Mouse (Mus musculus): ENCODE data around the gene Dnttip1. TPM values are rescaled to one million over a fixed set of nuclear protein-coding genes. Genes with fewer than 3 reads are reported as not detected.

Gene Dnttip1
- polyA plus RNA-seq, 1 experiment: 28.7 TPM

GRCm38 (mm10) chr2:164748991-164749390, 3.2 kb downstream of the Dnttip1 start:
- Histone ChIP-seq H3K4me1 (ENCODE audit: control insufficient read depth, insufficient read depth, low read length) (peaks cover 7% of the 10 kb centered on the region), H3K4me3 (ENCODE audit: insufficient read depth, low read length) (no peak overlapping the region), H3K27ac (ENCODE audit: insufficient read depth, low read length) (peak overlapping the region; percentile 54; the same call in 1 of the 2 replicates)
- TF ChIP-seq CTCF (IDR thresholded peaks at IDR 0.05; ENCODE audit: borderline replicate concordance, insufficient read depth, low read length) (no peak), POLR2A (IDR thresholded peaks at IDR 0.05; ENCODE audit: low read depth, low read length) (no peak)

GRCm38 (mm10) chr2:164752454-164752853, 6.7 kb downstream of the Dnttip1 start:
- H3K27ac ChIP-seq (ENCODE audit: insufficient read depth, low read length): no peak overlapping the region

DNA sequence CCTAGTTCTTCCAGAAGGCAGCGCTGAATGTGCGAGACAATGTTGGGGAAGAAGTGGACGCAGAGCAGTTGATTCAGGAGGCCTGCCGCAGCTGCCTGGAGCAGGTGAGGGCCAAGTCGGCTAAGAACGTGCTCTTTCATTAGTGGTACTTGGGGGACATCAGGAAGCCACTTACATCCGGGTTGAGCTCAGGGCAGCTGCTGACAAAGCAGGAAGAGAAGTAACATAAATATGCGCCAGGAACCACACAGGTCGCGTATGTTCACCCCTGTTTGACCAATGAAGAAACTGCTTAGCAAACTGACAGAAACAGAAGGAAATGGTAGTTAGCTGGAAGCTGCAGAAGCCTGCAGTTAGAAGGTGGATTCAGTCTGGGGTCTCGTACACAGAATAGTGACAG, 8.3 kb downstream of the Dnttip1 start:
- no peaks in the 10 kb centered on the region; the same call in 1 of the 2 replicates for H3K4me1 ChIP-seq (ENCODE audit: control insufficient read depth, insufficient read depth, low read length)
- no peak for TF ChIP-seq CTCF (IDR thresholded peaks at IDR 0.05; ENCODE audit: borderline replicate concordance, insufficient read depth, low read length)
- no peak for TF ChIP-seq POLR2A (IDR thresholded peaks at IDR 0.05; ENCODE audit: low read depth, low read length)
- H3K27ac ChIP-seq (ENCODE audit: insufficient read depth, low read length): no peak overlapping the region
- no peak overlapping the region for H3K4me3 ChIP-seq (ENCODE audit: insufficient read depth, low read length)

More at GRCm38 (mm10) chr2:164752454-164752853, 6.7 kb downstream of the Dnttip1 start:
- H3K4me1 ChIP-seq (ENCODE audit: control insufficient read depth, insufficient read depth, low read length): peaks cover 5% of the 10 kb centered on the region
- H3K4me3 ChIP-seq (ENCODE audit: insufficient read depth, low read length): no peak overlapping the region
- TF ChIP-seq CTCF (IDR thresholded peaks at IDR 0.05; ENCODE audit: borderline replicate concordance, insufficient read depth, low read length) (no peak), POLR2A (IDR thresholded peaks at IDR 0.05; ENCODE audit: low read depth, low read length) (no peak)

DNA sequence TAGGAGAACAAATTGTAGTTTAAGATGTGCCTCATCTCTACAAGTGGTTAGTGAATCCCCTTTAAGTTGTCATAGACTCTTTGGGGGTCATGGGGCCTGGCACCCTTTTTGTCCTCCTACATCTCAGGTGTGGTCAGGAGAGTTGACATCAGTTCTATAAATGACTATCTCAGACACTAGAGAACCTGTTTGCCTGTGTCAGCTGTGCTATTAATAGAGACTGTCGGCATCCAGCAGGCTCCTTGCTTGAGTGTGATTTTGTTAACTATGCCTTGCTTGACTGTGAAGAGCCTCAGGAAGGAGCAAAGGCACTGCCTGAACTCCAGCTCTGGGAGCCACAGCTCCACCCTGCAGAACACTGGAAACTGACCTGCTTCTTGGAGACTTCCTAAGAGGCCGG, 9.0 kb downstream of the Dnttip1 start:
- Histone ChIP-seq H3K4me1 (ENCODE audit: control insufficient read depth, insufficient read depth, low read length) (no peaks in the 10 kb centered on the region), H3K4me3 (ENCODE audit: insufficient read depth, low read length) (no peak overlapping the region), H3K27ac (ENCODE audit: insufficient read depth, low read length) (no peak overlapping the region)
- TF ChIP-seq POLR2A (IDR thresholded peaks at IDR 0.05; ENCODE audit: low read depth, low read length) (no peak), CTCF (IDR thresholded peaks at IDR 0.05; ENCODE audit: borderline replicate concordance, insufficient read depth, low read length) (no peak)

GRCm38 (mm10) chr2:164757841-164758240, 12.1 kb downstream of the Dnttip1 start:
- Histone ChIP-seq H3K4me1 (ENCODE audit: control insufficient read depth, insufficient read depth, low read length) (no peaks in the 10 kb centered on the region), H3K27ac (ENCODE audit: insufficient read depth, low read length) (no peak overlapping the region), H3K4me3 (ENCODE audit: insufficient read depth, low read length) (no peak overlapping the region)
- TF ChIP-seq POLR2A (IDR thresholded peaks at IDR 0.05; ENCODE audit: low read depth, low read length) (no peak), CTCF (IDR thresholded peaks at IDR 0.05; ENCODE audit: borderline replicate concordance, insufficient read depth, low read length) (no peak)

- Histone ChIP-seq H3K4me1 (ENCODE audit: control insufficient read depth, insufficient read depth, low read length) (no peaks in the 10 kb centered on the region), H3K4me3 (ENCODE audit: insufficient read depth, low read length) (no peak overlapping the region), H3K27ac (ENCODE audit: insufficient read depth, low read length) (no peak overlapping the region)
- TF ChIP-seq CTCF (IDR thresholded peaks at IDR 0.05; ENCODE audit: borderline replicate concordance, insufficient read depth, low read length) (no peak), POLR2A (IDR thresholded peaks at IDR 0.05; ENCODE audit: low read depth, low read length) (no peak)
Observed at GRCm38 (mm10) chr2:164758692-164759091, 12.9 kb downstream of the Dnttip1 start.

DNA sequence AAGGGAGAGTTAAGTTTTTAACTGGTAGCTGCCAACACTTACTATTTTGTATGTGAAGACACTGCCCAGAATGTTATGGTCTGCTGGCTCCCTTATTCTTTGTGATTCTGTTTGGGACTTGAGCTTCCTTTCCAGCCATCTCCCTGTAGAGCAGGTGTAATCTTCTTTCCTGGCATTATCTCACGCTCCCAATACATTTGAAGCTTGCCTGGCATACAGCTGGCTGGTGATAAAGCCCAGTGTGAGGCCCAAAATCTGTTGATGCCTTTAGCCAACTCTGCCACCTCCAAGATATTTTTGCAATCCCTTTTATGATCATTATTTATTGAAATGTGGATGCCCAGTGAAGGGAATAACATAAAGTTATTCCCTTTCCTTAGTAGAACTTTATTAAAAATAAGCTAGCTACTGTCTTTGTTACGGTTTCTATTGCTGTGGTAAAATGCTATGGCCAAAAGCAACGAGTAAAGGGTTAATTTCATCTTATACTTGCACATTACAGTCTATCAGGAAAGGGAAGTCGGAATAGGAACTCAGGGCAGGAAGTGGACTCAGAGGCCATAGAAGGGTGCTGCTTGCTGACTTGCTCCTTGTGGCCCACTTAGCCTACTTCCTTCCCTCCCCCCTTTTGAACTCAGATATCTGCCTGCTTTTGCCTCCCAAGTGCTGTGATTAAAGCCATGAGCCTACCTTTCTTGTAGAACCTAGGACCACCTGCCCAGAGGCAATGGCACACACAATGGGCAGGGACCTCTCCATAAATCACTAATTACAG, 14.5 kb downstream of the Dnttip1 start:
- Histone ChIP-seq H3K27ac (ENCODE audit: insufficient read depth, low read length) (no peak overlapping the region), H3K4me1 (ENCODE audit: control insufficient read depth, insufficient read depth, low read length) (no peaks in the 10 kb centered on the region), H3K4me3 (ENCODE audit: insufficient read depth, low read length) (no peak overlapping the region)
- TF ChIP-seq CTCF (IDR thresholded peaks at IDR 0.05; ENCODE audit: borderline replicate concordance, insufficient read depth, low read length) (no peak), POLR2A (IDR thresholded peaks at IDR 0.05; ENCODE audit: low read depth, low read length) (no peak)

GRCm38 (mm10) chr2:164761502-164761901, 15.7 kb downstream of the Dnttip1 start:
- Histone ChIP-seq H3K4me3 (ENCODE audit: insufficient read depth, low read length) (no peak overlapping the region), H3K27ac (ENCODE audit: insufficient read depth, low read length) (no peak overlapping the region), H3K4me1 (ENCODE audit: control insufficient read depth, insufficient read depth, low read length) (no peaks in the 10 kb centered on the region)
- TF ChIP-seq CTCF (IDR thresholded peaks at IDR 0.05; ENCODE audit: borderline replicate concordance, insufficient read depth, low read length): no peak
- TF ChIP-seq POLR2A (IDR thresholded peaks at IDR 0.05; ENCODE audit: low read depth, low read length): no peak

GRCm38 (mm10) chr2:164761971-164762370, 16.2 kb downstream of the Dnttip1 start:
- TF ChIP-seq POLR2A (IDR thresholded peaks at IDR 0.05; ENCODE audit: low read depth, low read length) (no peak), CTCF (IDR thresholded peaks at IDR 0.05; ENCODE audit: borderline replicate concordance, insufficient read depth, low read length) (no peak)
- Histone ChIP-seq H3K27ac (ENCODE audit: insufficient read depth, low read length) (no peak overlapping the region), H3K4me1 (ENCODE audit: control insufficient read depth, insufficient read depth, low read length) (no peaks in the 10 kb centered on the region), H3K4me3 (ENCODE audit: insufficient read depth, low read length) (no peak overlapping the region)

DNA sequence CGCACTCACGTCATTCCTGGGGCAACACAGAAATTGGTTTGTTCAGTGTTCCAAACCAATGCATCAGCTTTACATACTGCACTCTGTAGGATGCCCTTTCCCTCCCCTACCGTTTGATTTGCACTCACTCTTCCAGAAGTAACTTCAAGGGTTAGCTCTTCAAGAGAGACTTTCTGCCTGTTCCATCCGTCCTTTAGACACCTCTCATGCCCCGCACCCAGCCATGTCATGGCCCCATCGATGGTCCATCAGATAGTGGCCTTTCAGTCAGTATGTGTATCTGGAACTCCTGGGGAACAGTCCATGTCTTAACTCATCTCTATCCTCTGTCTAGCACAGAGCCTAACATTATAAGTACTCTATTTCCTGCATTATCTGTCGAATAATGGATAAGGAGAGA, 16.8 kb downstream of the Dnttip1 start:
- no peak for TF ChIP-seq POLR2A (IDR thresholded peaks at IDR 0.05; ENCODE audit: low read depth, low read length)
- TF ChIP-seq CTCF (IDR thresholded peaks at IDR 0.05; ENCODE audit: borderline replicate concordance, insufficient read depth, low read length): no peak

More for the DNA sequence above, 16.8 kb downstream of the Dnttip1 start:
- no peak overlapping the region for H3K27ac ChIP-seq (ENCODE audit: insufficient read depth, low read length)
- H3K4me1 ChIP-seq (ENCODE audit: control insufficient read depth, insufficient read depth, low read length): no peaks in the 10 kb centered on the region
- H3K4me3 ChIP-seq (ENCODE audit: insufficient read depth, low read length): no peak overlapping the region
